Mouse (Mus musculus) MEL (cell line): Measurements from ENCODE around the gene Jag2.

Experiments used
- CHD1 ChIP-seq: IDR thresholded peaks from 2 replicates; pipeline ENCODE4 v1.6.1; 2012; ENCODE audit warnings: low read depth, mild to moderate bottlenecking, inconsistent platforms, low read length, improper control_type of control experiment
- EP300 ChIP-seq, 2 experiments: IDR thresholded peaks; 2 replicates each; pipeline ENCODE4 v1.6.1; 2011; ENCODE audit warnings: improper control_type of control experiment in 2 of 2, low read length in 2 of 2, low read depth in 1 of 2, mild to moderate bottlenecking in 1 of 2
- ETS1 ChIP-seq: IDR thresholded peaks from 2 replicates; pipeline ENCODE4 v1.6.1; 2012; ENCODE audit warnings: low read depth, mild to moderate bottlenecking, inconsistent platforms, low read length, improper control_type of control experiment, moderate library complexity
- GATA1 ChIP-seq: IDR thresholded peaks from 2 replicates; pipeline ENCODE4 v1.6.1; 2011; ENCODE audit warnings: low read depth, low read length, improper control_type of control experiment
- HCFC1 ChIP-seq: IDR thresholded peaks from 2 replicates; pipeline ENCODE4 v1.6.1; 2012; ENCODE audit warnings: low read depth, mild to moderate bottlenecking, inconsistent platforms, low read length, improper control_type of control experiment, moderate library complexity
- KAT2A ChIP-seq: conservative IDR thresholded peaks from 2 replicates; pipeline ENCODE4 v1.6.1; 2012; ENCODE audit warnings: low read depth, low read length, improper control_type of control experiment, inconsistent platforms
- MAFK ChIP-seq: IDR thresholded peaks from 2 replicates; pipeline ENCODE4 v1.6.1; 2011; ENCODE audit warnings: low read depth, mild to moderate bottlenecking, low read length, improper control_type of control experiment, borderline replicate concordance
- MAX ChIP-seq: IDR thresholded peaks from 2 replicates; pipeline ENCODE4 v1.6.1; 2011; ENCODE audit warnings: low read length, improper control_type of control experiment
- MEF2A ChIP-seq: IDR thresholded peaks from 2 replicates; pipeline ENCODE4 v1.6.1; 2014; ENCODE audit warnings: low read depth, mild to moderate bottlenecking, inconsistent platforms, low read length, improper control_type of control experiment; ENCODE audit not compliant: poor library complexity, insufficient replicate concordance, severe bottlenecking; ENCODE audit errors: extremely low read depth
- POLR2A ChIP-seq, 2 experiments: IDR thresholded peaks; 2 replicates each; pipeline ENCODE4 v1.6.1; 2011 to 2012; ENCODE audit warnings: low read length in 2 of 2, mild to moderate bottlenecking in 2 of 2, control low read depth in 1 of 2, improper control_type of control experiment in 1 of 2, low read depth in 1 of 2, moderate library complexity in 1 of 2; ENCODE audit not compliant: control insufficient read depth in 1 of 2, insufficient read depth in 1 of 2, poor library complexity in 1 of 2
- RCOR1 ChIP-seq: IDR thresholded peaks from 2 replicates; pipeline ENCODE4 v1.6.1; 2012; ENCODE audit warnings: low read depth, mild to moderate bottlenecking, inconsistent platforms, low read length, improper control_type of control experiment
- ZC3H11A ChIP-seq: IDR thresholded peaks from 2 replicates; pipeline ENCODE4 v1.6.1; 2012; ENCODE audit warnings: low read depth, mild to moderate bottlenecking, inconsistent platforms, low read length, improper control_type of control experiment

GRCm38 (mm10) chr12:112877073-112877576 lies 52.5 kb downstream of the Jag2 start:
- TF ChIP-seq MAX: no peak
- no peak for TF ChIP-seq ZC3H11A
- no peak for TF ChIP-seq POLR2A (IDR thresholded peaks at IDR 0.05; ENCODE audit: control insufficient read depth in 1 of 2, insufficient read depth in 1 of 2, low read depth in 1 of 2, low read length in 2 of 2, poor library complexity in 1 of 2)
- no peak for TF ChIP-seq EP300 (IDR thresholded peaks at IDR 0.05; ENCODE audit: low read depth in 1 of 2, low read length in 2 of 2)
- no peak for TF ChIP-seq MAFK
- no peak for TF ChIP-seq KAT2A
- TF ChIP-seq CHD1: no peak
- TF ChIP-seq RCOR1: no peak
- no peak for TF ChIP-seq ETS1
- TF ChIP-seq MEF2A: no peak
- TF ChIP-seq HCFC1: no peak
- no peak for TF ChIP-seq GATA1
